Mouse (Mus musculus) hindbrain, postnatal 0 days (tissue): Measurements from ENCODE around the gene Mypop. TPM values are rescaled to one million over a fixed set of nuclear protein-coding genes. Genes with fewer than 3 reads are reported as not detected.
A peak's percentile ranks its signal among the peaks of the same experiment; 100 is the strongest.

Experiments
- ATAC-seq: fragments of 200-750 bp; cut with Nextera tagmentation; 2 replicates; pipeline ENCODE4 v1.8.0; 2017; ENCODE audit warnings: mild to moderate bottlenecking, moderate TSS enrichment, moderate library complexity
- DNase-seq: peaks from one replicate; pipeline ENCODE4 v3.0.0-alpha.2; 2015; ENCODE audit warnings: low spot score
- H3K27ac ChIP-seq: fragments of 300-500 bp; sonication (generic); 2 replicates; pipeline ENCODE4 v1.5.1; 2014; ENCODE audit warnings: mild to moderate bottlenecking
- H3K27me3 ChIP-seq: fragments of 300-500 bp; sonication (generic); 2 replicates; pipeline ENCODE4 v1.6.1; 2014; ENCODE audit warnings: low read length, mixed read lengths; ENCODE audit not compliant: insufficient read depth
- H3K36me3 ChIP-seq: fragments of 300-500 bp; sonication (generic); 2 replicates; pipeline ENCODE4 v1.6.1; 2014; ENCODE audit warnings: low read length, mixed read lengths; ENCODE audit not compliant: insufficient read depth
- H3K4me1 ChIP-seq: fragments of 300-500 bp; sonication (generic); 2 replicates; pipeline ENCODE4 v1.6.1; 2014; ENCODE audit warnings: antibody characterized with exemption, low read length, mixed read lengths; ENCODE audit not compliant: insufficient read depth
- H3K4me2 ChIP-seq: fragments of 300-500 bp; sonication (generic); 2 replicates; pipeline ENCODE4 v1.6.1; 2014; ENCODE audit warnings: low read depth, mild to moderate bottlenecking, low read length, moderate library complexity, mixed read lengths
- H3K4me3 ChIP-seq: fragments of 300-500 bp; sonication (generic); 2 replicates; pipeline ENCODE4 v1.5.1; 2014; ENCODE audit warnings: low read length
- H3K9ac ChIP-seq: fragments of 300-500 bp; sonication (generic); replicated peaks from 2 replicates; pipeline ENCODE4 v1.6.1; 2014; ENCODE audit warnings: mild to moderate bottlenecking, low read length, moderate library complexity, mixed read lengths
- H3K9me3 ChIP-seq: fragments of 300-500 bp; sonication (generic); 2 replicates; pipeline ENCODE4 v1.6.1; 2016; ENCODE audit warnings: low read length, mixed read lengths
- CTCF ChIP-seq: IDR thresholded peaks from 2 replicates; pipeline ENCODE4 v1.5.1; 2016; ENCODE audit warnings: antibody characterized with exemption, control low read depth, low read depth
- WGBS: fragments of 180-500 bp; shearing (Covaris S2); extraction: QIAGEN DNeasy Blood & Tissue Kit; methylation state at CpG from one replicate; pipeline ENCODE4 v1.1.7; 2014; 5-methylcytosine and 5-hydroxymethylcytosine counted together
- polyA plus RNA-seq: library from polyadenylated mRNA; unstranded; fragments of >200 nt; fragmentation: Nextera tagmentation; extraction: Ambion mirVana; gene quantifications from 2 replicates; pipeline ENCODE4 v1.2.1, GENCODE M21; 2015
- total RNA-seq: library from RNA; depleted of rRNA; stranded (reverse); fragments of >200 nt; gene quantifications from 2 replicates; pipeline ENCODE4 v1.2.3, GENCODE M21; 2014

Mypop gene
- total and polyA plus RNA-seq, 2 experiments from 2014 or later = 5.6 to 22.5 TPM

GRCm38 (mm10) chr7:19004631-19005079, 13.6 kb downstream of the Mypop start:
- no peaks in the 10 kb centered on the region for H3K9me3 ChIP-seq
- WGBS = 4% methylated on average over 34 of the region's 34 CpGs
- H3K27me3 ChIP-seq = no peaks in the 10 kb centered on the region
- H3K4me1 ChIP-seq = peaks cover 19% of the 10 kb centered on the region
- peak overlapping the region; percentile 59 for H3K4me3 ChIP-seq
- H3K9ac ChIP-seq = peak overlapping the region; percentile 77
- H3K27ac ChIP-seq = peak overlapping the region; percentile 90
- no peak for TF ChIP-seq CTCF
- ATAC-seq = peak; percentile 6
- DNase-seq = peak; percentile 59
- no peaks in the 10 kb centered on the region for H3K36me3 ChIP-seq
- H3K4me2 ChIP-seq = peak overlapping the region; percentile 91

- no peak for TF ChIP-seq CTCF
- peak overlapping the region; percentile 59; the same call in 1 of the 2 replicates for H3K4me3 ChIP-seq
- H3K4me2 ChIP-seq = peak overlapping the region; percentile 91
- H3K27ac ChIP-seq = no peak overlapping the region
- H3K9ac ChIP-seq = no peak overlapping the region; the same call in 1 of the 2 replicates
- no peaks in the 10 kb centered on the region for H3K36me3 ChIP-seq
- peaks cover 19% of the 10 kb centered on the region for H3K4me1 ChIP-seq
- no peaks in the 10 kb centered on the region for H3K9me3 ChIP-seq
- DNase-seq = no peak
- H3K27me3 ChIP-seq = no peaks in the 10 kb centered on the region
- WGBS = 72% methylated on average over 34 of the region's 34 CpGs
- no peak for ATAC-seq
Measured at GRCm38 (mm10) chr7:19005417-19006121, 14.5 kb downstream of the Mypop start.

GRCm38 (mm10) chr7:19006476-19006875, 15.4 kb downstream of the Mypop start:
- ATAC-seq = no peak
- H3K9me3 ChIP-seq = no peaks in the 10 kb centered on the region

GRCm38 (mm10) chr7:19007026-19007977, 16.3 kb downstream of the Mypop start:
- WGBS = 80% methylated on average over 13 of the region's 13 CpGs
- Histone ChIP-seq H3K27me3 (no peaks in the 10 kb centered on the region), H3K4me2 (no peak overlapping the region), H3K4me3 (no peak overlapping the region), H3K4me1 (peaks cover 19% of the 10 kb centered on the region), H3K9ac (no peak overlapping the region), H3K36me3 (no peaks in the 10 kb centered on the region), H3K27ac (no peak overlapping the region), H3K9me3 (no peaks in the 10 kb centered on the region)
- no peak for ATAC-seq
- DNase-seq = no peak
- TF ChIP-seq CTCF = no peak

More at GRCm38 (mm10) chr7:19006476-19006875, 15.4 kb downstream of the Mypop start:
- peaks cover 19% of the 10 kb centered on the region for H3K4me1 ChIP-seq
- H3K27ac ChIP-seq = no peak overlapping the region
- H3K4me3 ChIP-seq = no peak overlapping the region
- H3K4me2 ChIP-seq = peak overlapping the region; percentile 91
- no peak overlapping the region for H3K9ac ChIP-seq
- WGBS = 6% methylated on average over 12 of the region's 12 CpGs
- H3K27me3 ChIP-seq = no peaks in the 10 kb centered on the region
- DNase-seq = peak; percentile 95
- no peaks in the 10 kb centered on the region for H3K36me3 ChIP-seq
- TF ChIP-seq CTCF = peak; percentile 99

GRCm38 (mm10) chr7:19010581-19010980, 19.5 kb downstream of the Mypop start:
- TF ChIP-seq CTCF = no peak
- Histone ChIP-seq H3K36me3 (no peaks in the 10 kb centered on the region), H3K27ac (no peak overlapping the region), H3K27me3 (no peaks in the 10 kb centered on the region), H3K4me1 (peaks cover 8% of the 10 kb centered on the region), H3K4me3 (no peak overlapping the region), H3K9ac (no peak overlapping the region), H3K9me3 (no peaks in the 10 kb centered on the region), H3K4me2 (no peak overlapping the region)
- ATAC-seq (no peak), DNase-seq (no peak)
- 87% methylated on average over 7 of the region's 7 CpGs for WGBS

DNA sequence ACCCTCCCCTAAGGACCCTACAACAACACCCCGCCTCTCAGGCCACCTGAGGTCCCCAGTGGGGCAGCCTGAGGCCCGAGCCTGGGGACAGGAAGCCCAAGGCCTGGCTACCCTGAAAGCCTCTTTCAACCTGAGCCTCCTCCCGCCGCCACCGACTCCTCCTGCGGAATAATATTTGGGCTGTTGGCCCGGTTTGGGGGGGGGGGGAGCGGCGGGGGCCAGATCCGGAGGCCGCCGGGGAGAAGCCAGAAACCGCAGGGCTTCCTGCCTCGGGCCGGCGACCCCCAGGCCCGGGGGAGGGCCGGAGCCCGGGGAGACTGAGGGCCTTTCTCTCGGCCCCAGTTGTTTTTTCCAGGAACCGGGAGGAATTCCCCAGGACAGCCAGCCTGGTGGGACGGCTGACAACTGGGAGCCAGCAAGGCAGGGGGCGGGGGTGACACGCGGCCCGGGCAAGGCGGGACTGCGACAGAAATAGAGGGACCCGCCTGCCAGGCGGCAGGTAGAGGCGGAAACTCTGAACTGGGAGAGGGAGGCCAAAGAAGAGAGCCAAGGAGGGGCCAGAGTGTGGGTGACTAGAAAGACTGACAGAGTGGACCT, 21.1 kb downstream of the Mypop start:
- Histone ChIP-seq H3K36me3 (no peaks in the 10 kb centered on the region), H3K9me3 (no peaks in the 10 kb centered on the region), H3K4me1 (no peaks in the 10 kb centered on the region), H3K27ac (no peak overlapping the region), H3K27me3 (no peaks in the 10 kb centered on the region), H3K9ac (peak overlapping the region; percentile 51), H3K4me3 (peak overlapping the region; percentile 16), H3K4me2 (peak overlapping the region; percentile 54)
- DNase-seq = no peak
- TF ChIP-seq CTCF = no peak
- WGBS = 4% methylated on average over 25 of the region's 31 CpGs
- no peak for ATAC-seq
